Mouse (Mus musculus) MEL (cell line): ENCODE results near the gene Gm8994. TPM values are rescaled to one million over a fixed set of nuclear protein-coding genes. Genes with fewer than 3 reads are reported as not detected.

Source experiments
- DNase-seq: peaks from one replicate; pipeline ENCODE4 v3.0.0; 2011; ENCODE audit warnings: low read depth, low spot score
- H3K27ac ChIP-seq: 2 replicates; pipeline ENCODE4 v1.5.1; 2012; ENCODE audit warnings: low read depth, mild to moderate bottlenecking, control low read depth, low read length, moderate library complexity; ENCODE audit not compliant: control insufficient read depth
- H3K27me3 ChIP-seq, 2 experiments: fragments of 150-350 bp in 1 of 2; sonication (generic) in 1 of 2; 2 replicates each; pipeline ENCODE4 v1.6.1; 2012; ENCODE audit warnings: low read length in 2 of 2, mild to moderate bottlenecking in 2 of 2, improper control_type of control experiment in 1 of 2, moderate library complexity in 1 of 2; ENCODE audit not compliant: insufficient read depth in 2 of 2, control insufficient read depth in 1 of 2
- H3K36me3 ChIP-seq, 2 experiments: 2 replicates each; pipeline ENCODE4 v1.6.1; 2012 to 2014; ENCODE audit warnings: low read length in 2 of 2, improper control_type of control experiment in 1 of 2, inconsistent platforms in 1 of 2, mild to moderate bottlenecking in 1 of 2; ENCODE audit not compliant: insufficient read depth in 2 of 2, control insufficient read depth in 1 of 2
- H3K4me1 ChIP-seq, 2 experiments: fragments of 150-350 bp in 1 of 2; sonication (generic) in 1 of 2; 2 replicates each; pipeline ENCODE4 v1.6.1; 2012; ENCODE audit warnings: low read length in 2 of 2, improper control_type of control experiment in 1 of 2, mild to moderate bottlenecking in 1 of 2; ENCODE audit not compliant: insufficient read depth in 2 of 2, control insufficient read depth in 1 of 2
- H3K4me3 ChIP-seq, 2 experiments: fragments of 150-350 bp in 1 of 2; sonication (generic) in 1 of 2; 2 replicates each; pipeline ENCODE4 v1.5.1; 2012; ENCODE audit warnings: low read depth in 2 of 2, low read length in 2 of 2, mild to moderate bottlenecking in 2 of 2, moderate library complexity in 2 of 2, control low read depth in 1 of 2, improper control_type of control experiment in 1 of 2; ENCODE audit not compliant: control insufficient read depth in 1 of 2, insufficient read depth in 1 of 2
- H3K79me2 ChIP-seq: 2 replicates; pipeline ENCODE4 v1.6.1; 2012; ENCODE audit warnings: mild to moderate bottlenecking, low read length, moderate library complexity; ENCODE audit not compliant: control insufficient read depth, poor library complexity, insufficient read depth
- H3K9ac ChIP-seq: 2 replicates; pipeline ENCODE4 v1.6.1; 2012; ENCODE audit warnings: low read depth, mild to moderate bottlenecking, control low read depth, low read length, moderate library complexity; ENCODE audit not compliant: control insufficient read depth, poor library complexity, severe bottlenecking
- H3K9me3 ChIP-seq: fragments of 150-350 bp; sonication (generic); replicated peaks from 2 replicates; pipeline ENCODE4 v1.6.1; 2012; ENCODE audit warnings: mild to moderate bottlenecking, low read length, improper control_type of control experiment, moderate library complexity; ENCODE audit not compliant: insufficient read depth
- CHD2 ChIP-seq: IDR thresholded peaks from 2 replicates; pipeline ENCODE4 v1.6.1; 2011; ENCODE audit warnings: low read length, improper control_type of control experiment
- CTCF ChIP-seq, 3 experiments: IDR thresholded peaks in 2 of 3; conservative IDR thresholded peaks in 1 of 3; 2 replicates each; pipeline ENCODE4 v1.5.1; 2011 to 2012; ENCODE audit warnings: low read length in 3 of 3, low read depth in 2 of 3, mild to moderate bottlenecking in 2 of 3, improper control_type of control experiment in 1 of 3, inconsistent platforms in 1 of 3, mixed read lengths in 1 of 3, moderate library complexity in 1 of 3; ENCODE audit not compliant: control insufficient read depth in 1 of 3, insufficient read depth in 1 of 3, poor library complexity in 1 of 3, severe bottlenecking in 1 of 3
- ELF1 ChIP-seq: IDR thresholded peaks from 2 replicates; pipeline ENCODE4 v1.6.1; 2014; ENCODE audit warnings: low read depth, mild to moderate bottlenecking, inconsistent platforms, low read length, improper control_type of control experiment, moderate library complexity
- EP300 ChIP-seq, 2 experiments: IDR thresholded peaks; 2 replicates each; pipeline ENCODE4 v1.6.1; 2011; ENCODE audit warnings: improper control_type of control experiment in 2 of 2, low read length in 2 of 2, low read depth in 1 of 2, mild to moderate bottlenecking in 1 of 2
- GATA1 ChIP-seq: IDR thresholded peaks from 2 replicates; pipeline ENCODE4 v1.6.1; 2011; ENCODE audit warnings: low read depth, low read length, improper control_type of control experiment
- HCFC1 ChIP-seq: IDR thresholded peaks from 2 replicates; pipeline ENCODE4 v1.6.1; 2012; ENCODE audit warnings: low read depth, mild to moderate bottlenecking, inconsistent platforms, low read length, improper control_type of control experiment, moderate library complexity
- JUND ChIP-seq: IDR thresholded peaks from 2 replicates; pipeline ENCODE4 v1.6.1; 2011; ENCODE audit warnings: low read depth, mild to moderate bottlenecking, improper control_type of control experiment, low read length
- KAT2A ChIP-seq: conservative IDR thresholded peaks from 2 replicates; pipeline ENCODE4 v1.6.1; 2012; ENCODE audit warnings: low read depth, low read length, improper control_type of control experiment, inconsistent platforms
- MAX ChIP-seq: IDR thresholded peaks from 2 replicates; pipeline ENCODE4 v1.6.1; 2011; ENCODE audit warnings: low read length, improper control_type of control experiment
- MAZ ChIP-seq: IDR thresholded peaks from 2 replicates; pipeline ENCODE4 v1.6.1; 2012; ENCODE audit warnings: low read depth, mild to moderate bottlenecking, inconsistent platforms, low read length, improper control_type of control experiment
- MEF2A ChIP-seq: IDR thresholded peaks from 2 replicates; pipeline ENCODE4 v1.6.1; 2014; ENCODE audit warnings: low read depth, mild to moderate bottlenecking, inconsistent platforms, low read length, improper control_type of control experiment; ENCODE audit not compliant: poor library complexity, insufficient replicate concordance, severe bottlenecking; ENCODE audit errors: extremely low read depth
- MXI1 ChIP-seq: IDR thresholded peaks from 2 replicates; pipeline ENCODE4 v1.6.1; 2011; ENCODE audit warnings: mild to moderate bottlenecking, low read depth, low read length, improper control_type of control experiment
- MYB ChIP-seq: IDR thresholded peaks from 2 replicates; pipeline ENCODE4 v1.6.1; 2011; ENCODE audit warnings: mild to moderate bottlenecking, low read depth, low read length, improper control_type of control experiment
- NRF1 ChIP-seq: IDR thresholded peaks from 2 replicates; pipeline ENCODE4 v1.6.1; 2014; ENCODE audit warnings: low read depth, mild to moderate bottlenecking, inconsistent platforms, low read length, improper control_type of control experiment, moderate library complexity; ENCODE audit not compliant: poor library complexity, insufficient read depth, severe bottlenecking
- POLR2AphosphoS2 ChIP-seq: IDR thresholded peaks from 2 replicates; pipeline ENCODE4 v1.6.1; 2011; ENCODE audit warnings: low read length, improper control_type of control experiment
- RCOR1 ChIP-seq: IDR thresholded peaks from 2 replicates; pipeline ENCODE4 v1.6.1; 2012; ENCODE audit warnings: low read depth, mild to moderate bottlenecking, inconsistent platforms, low read length, improper control_type of control experiment
- SMC3 ChIP-seq: IDR thresholded peaks from 2 replicates; pipeline ENCODE4 v1.6.1; 2011; ENCODE audit warnings: low read depth, low read length, improper control_type of control experiment
- TBP ChIP-seq: IDR thresholded peaks from 2 replicates; pipeline ENCODE4 v1.8.0; 2011; ENCODE audit warnings: low read depth, low read length, improper control_type of control experiment
- TCF12 ChIP-seq: IDR thresholded peaks from 2 replicates; pipeline ENCODE4 v1.6.1; 2014; ENCODE audit warnings: low read depth, mild to moderate bottlenecking, inconsistent platforms, low read length, improper control_type of control experiment, moderate library complexity
- UBTF ChIP-seq: IDR thresholded peaks from 2 replicates; pipeline ENCODE4 v1.6.1; 2012; ENCODE audit warnings: low read depth, mild to moderate bottlenecking, inconsistent platforms, low read length, improper control_type of control experiment, moderate library complexity, borderline replicate concordance; ENCODE audit not compliant: insufficient read depth
- USF2 ChIP-seq, 2 experiments: IDR thresholded peaks; 2 replicates each; pipeline ENCODE4 v1.6.1; 2011 to 2012; ENCODE audit warnings: improper control_type of control experiment in 2 of 2, low read length in 2 of 2, borderline replicate concordance in 1 of 2, inconsistent platforms in 1 of 2, low read depth in 1 of 2, mild to moderate bottlenecking in 1 of 2; ENCODE audit not compliant: insufficient read depth in 1 of 2
- ZKSCAN1 ChIP-seq: IDR thresholded peaks from 2 replicates; pipeline ENCODE4 v1.6.1; 2012; ENCODE audit warnings: low read depth, mild to moderate bottlenecking, inconsistent platforms, low read length, improper control_type of control experiment, moderate library complexity
- ZNF384 ChIP-seq: IDR thresholded peaks from 2 replicates; pipeline ENCODE4 v1.6.1; 2012; ENCODE audit warnings: low read depth, mild to moderate bottlenecking, inconsistent platforms, low read length, improper control_type of control experiment
- polyA plus RNA-seq, 2 experiments: library from polyadenylated mRNA; stranded (reverse) in 1 of 2; unstranded in 1 of 2; fragments of >175 nt in 1 of 2; fragments of >200 nt in 1 of 2; gene quantifications; 2 replicates each; pipeline versions ENCODE4 v1.2.1 to v1.2.4; 2012; ENCODE audit warnings: low replicate concordance in 2 of 2, low read depth in 1 of 2; ENCODE audit not compliant: insufficient read length in 2 of 2, insufficient read depth in 1 of 2, missing spikeins in 1 of 2
- total RNA-seq: library from RNA; depleted of rRNA; stranded (reverse); fragments of 300-350 nt; gene quantifications from 2 replicates; pipeline ENCODE4 v1.2.3, GENCODE M21; 2012

Gene Gm8994
- total and polyA plus RNA-seq, 3 experiments = 0.19 TPM; not detected in 2

DNA sequence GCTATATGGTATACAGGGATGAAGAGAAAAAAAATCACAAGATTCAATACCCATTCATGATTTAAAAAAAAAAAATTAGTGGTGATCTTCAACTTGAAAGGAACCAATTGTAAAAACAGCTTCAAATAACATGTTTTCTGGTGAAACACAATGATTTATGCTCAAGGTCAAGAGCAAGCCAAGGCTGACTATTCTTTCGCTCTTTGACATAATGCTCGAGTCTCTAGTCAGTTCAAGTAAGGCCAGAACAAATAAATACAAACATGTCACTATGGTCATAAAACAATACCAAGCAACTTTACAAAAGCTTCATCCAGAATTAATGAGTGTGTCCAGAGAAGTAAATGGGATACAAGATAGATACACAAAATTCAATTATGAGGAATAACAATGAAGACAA lies 31.1 kb upstream of the Gm8994 start:
- no peak for DNase-seq
- no peak overlapping the region for H3K9ac ChIP-seq
- no peak overlapping the region for H3K27ac ChIP-seq
- no peaks in the 10 kb centered on the region for H3K79me2 ChIP-seq
- H3K36me3 ChIP-seq = no peaks in the 10 kb centered on the region
- no peaks in the 10 kb centered on the region for H3K9me3 ChIP-seq
- no peaks in the 10 kb centered on the region for H3K27me3 ChIP-seq
- no peak for TF ChIP-seq GATA1
- no peak overlapping the region for H3K4me3 ChIP-seq
- H3K4me1 ChIP-seq = no peaks in the 10 kb centered on the region

DNA sequence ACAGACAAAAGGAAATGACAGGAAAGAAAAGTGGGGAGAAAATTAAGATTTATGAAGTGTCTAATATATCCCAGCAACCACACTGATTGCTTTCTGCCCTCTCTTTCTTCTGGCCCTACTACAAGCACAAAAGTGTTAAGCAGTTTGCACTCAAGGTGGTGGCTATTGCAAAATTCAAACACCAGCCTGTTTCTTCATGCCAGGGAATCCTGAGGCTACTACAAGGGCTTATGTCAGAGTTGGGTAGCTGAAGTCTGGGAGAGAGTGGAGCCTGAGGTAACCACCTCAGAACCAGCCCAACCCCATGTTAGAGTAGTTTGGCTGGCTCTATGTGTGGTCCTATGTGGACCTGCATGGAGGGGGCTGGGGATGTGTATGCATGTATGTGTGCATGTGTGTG lies 23.8 kb upstream of the Gm8994 start:
- Histone ChIP-seq H3K9ac (no peak overlapping the region), H3K27me3 (no peaks in the 10 kb centered on the region), H3K36me3 (no peaks in the 10 kb centered on the region), H3K4me1 (no peaks in the 10 kb centered on the region), H3K9me3 (no peaks in the 10 kb centered on the region), H3K79me2 (no peaks in the 10 kb centered on the region), H3K27ac (no peak overlapping the region), H3K4me3 (no peak overlapping the region)
- TF ChIP-seq GATA1 = no peak
- no peak for TF ChIP-seq JUND
- TF ChIP-seq ZKSCAN1 = no peak
- TF ChIP-seq UBTF = no peak
- TF ChIP-seq ELF1 = no peak
- TF ChIP-seq MAZ = no peak
- no peak for TF ChIP-seq KAT2A
- TF ChIP-seq MEF2A = no peak
- TF ChIP-seq MXI1 = no peak
- no peak for TF ChIP-seq SMC3
- TF ChIP-seq MAX = no peak
- TF ChIP-seq TBP = no peak
- no peak for TF ChIP-seq USF2 (IDR thresholded peaks at IDR 0.05; ENCODE audit: borderline replicate concordance in 1 of 2, insufficient read depth in 1 of 2, low read depth in 1 of 2, low read length in 2 of 2)
- no peak for DNase-seq

DNA sequence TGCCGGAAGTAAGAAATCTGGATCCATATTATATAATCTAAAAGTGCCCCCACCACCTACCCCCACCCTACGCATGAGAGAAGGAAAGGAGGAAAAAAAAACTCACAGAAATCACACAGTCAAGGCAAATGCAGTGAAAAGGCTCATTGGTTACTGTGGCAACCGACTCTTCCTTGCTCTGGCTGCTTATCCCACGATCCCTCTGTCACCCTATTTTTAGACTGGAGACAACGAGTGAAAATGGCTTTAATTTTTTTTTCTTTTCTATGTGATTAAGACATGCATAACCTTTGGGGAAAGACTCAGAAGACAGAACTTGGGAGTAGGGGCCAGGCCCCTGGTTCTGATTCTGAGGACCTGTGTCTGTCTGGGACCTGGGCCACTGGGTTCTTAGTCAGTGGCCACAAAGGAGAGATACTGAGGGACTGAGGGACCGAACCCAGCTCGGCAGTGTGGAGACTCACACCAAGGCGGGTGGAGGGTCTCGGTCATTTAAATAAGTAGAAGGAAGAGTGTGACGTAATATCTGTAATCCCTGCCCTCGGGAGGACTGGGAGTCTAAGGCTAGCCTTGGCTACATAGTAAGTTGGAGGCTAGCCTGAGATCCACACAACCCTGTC lies 22.9 kb upstream of the Gm8994 start:
- H3K79me2 ChIP-seq = no peaks in the 10 kb centered on the region
- H3K9ac ChIP-seq = no peak overlapping the region
- no peaks in the 10 kb centered on the region for H3K36me3 ChIP-seq
- H3K27ac ChIP-seq = no peak overlapping the region
- TF ChIP-seq ZNF384 (no peak), TCF12 (no peak), MEF2A (no peak), KAT2A (no peak), GATA1 (no peak), USF2 (IDR thresholded peaks at IDR 0.05; ENCODE audit: borderline replicate concordance in 1 of 2, insufficient read depth in 1 of 2, low read depth in 1 of 2, low read length in 2 of 2) (no peak), CTCF (IDR thresholded peaks at IDR 0.05 in 2 of 3, conservative IDR thresholded peaks at IDR 0.05 in 1 of 3; ENCODE audit: control insufficient read depth in 1 of 3, insufficient read depth in 1 of 3, low read depth in 2 of 3, low read length in 3 of 3, poor library complexity in 1 of 3, severe bottlenecking in 1 of 3) (no peak), TBP (no peak), CHD2 (no peak), NRF1 (no peak), RCOR1 (no peak), SMC3 (no peak), HCFC1 (no peak), POLR2AphosphoS2 (no peak), ELF1 (no peak), MXI1 (no peak), MYB (no peak), EP300 (IDR thresholded peaks at IDR 0.05; ENCODE audit: low read depth in 1 of 2, low read length in 2 of 2) (no peak)
- TF ChIP-seq, all 39 proteins: peak for 0
- H3K27me3 ChIP-seq = no peaks in the 10 kb centered on the region
- no peak overlapping the region for H3K4me3 ChIP-seq
- no peaks in the 10 kb centered on the region for H3K9me3 ChIP-seq
- H3K4me1 ChIP-seq = no peaks in the 10 kb centered on the region
- no peak for DNase-seq
